In the genomic region with DNA sequence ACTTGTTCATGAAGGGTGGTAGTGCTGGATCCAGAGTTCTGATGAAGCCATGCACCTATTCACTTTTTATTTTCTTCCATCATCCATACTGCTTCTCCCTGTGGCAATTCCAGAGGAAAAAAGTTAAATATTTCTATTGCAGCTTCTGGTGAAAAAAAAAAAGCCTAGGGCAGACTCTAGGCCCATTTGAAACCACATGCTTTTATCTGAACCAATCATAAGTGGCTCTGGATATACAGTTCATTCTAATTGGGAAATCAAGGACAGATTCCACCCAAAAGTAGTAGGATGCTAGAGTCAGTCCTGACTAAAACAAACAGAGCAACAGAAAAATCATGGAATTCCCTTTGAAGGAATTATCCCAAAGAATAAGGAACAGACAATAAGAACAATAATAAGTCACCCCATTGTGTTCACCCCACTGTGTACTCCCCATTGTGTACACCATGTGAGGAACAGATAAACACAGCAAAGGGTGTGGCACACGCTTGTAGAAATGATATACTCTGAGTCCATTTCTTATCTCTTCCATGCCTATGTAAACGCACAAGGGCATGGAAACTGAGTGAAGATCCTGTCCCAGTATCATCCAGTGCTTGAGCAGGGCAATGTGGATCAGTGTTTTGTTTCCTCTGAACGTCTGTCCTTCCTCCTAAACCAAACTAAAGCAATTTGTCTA, we compare ENCODE assay signal across 26 mouse cellular contexts.
DNase-seq lines count a peak whose midpoint lies in the region; ATAC-seq lines count a peak whose summit lies in the region.
"Had no signal": no experiment of that assay in that cellular context is flagged by ENCODE, and none has a peak within 500 bp of the region (broad histone marks: within the 10 kb centered on the region; RNA-seq: fewer than 3 reads in every experiment).

No protein-coding gene starts in this region.

- H3K27me3 ChIP-seq in heart, embryonic 11.5 days (ENCODE audit: control insufficient read depth, insufficient read depth, low read length): no peaks in the 10 kb centered on the region
- no peaks in the 10 kb centered on the region for H3K27me3 ChIP-seq in liver, embryonic 11.5 days (replicated peaks; ENCODE audit: control insufficient read depth, insufficient read depth, low read length)
- no peaks in the 10 kb centered on the region for H3K27me3 ChIP-seq in liver, embryonic 16.5 days (ENCODE audit: control insufficient read depth, insufficient read depth, low read depth, low read length)
- H3K27me3 ChIP-seq: heart, embryonic 13.5 days; limb, embryonic 13.5 days had no signal

- DNase-seq in heart, adult 11 months: no peak
- no peak for DNase-seq in liver, embryonic 11.5 days (ENCODE audit: low spot score)
- no peak for DNase-seq in ovary, postnatal 36 days (ENCODE audit: low spot score)
- no peak for DNase-seq in lung, adult 18-20 months
- DNase-seq in kidney, adult 9 months: no peak
- DNase-seq: adrenal gland, adult 8-10 months; cerebellum, adult 8-10 months; cerebellum, postnatal 25 days; heart, postnatal 10 days; kidney, adult 2 months; kidney, postnatal 4 days; lung, embryonic 14.5 days; lung, postnatal 14 days; right cerebral cortex, adult 18-20 months; right cerebral cortex, postnatal 4 days had no signal

- no peak overlapping the region for H3K4me2 ChIP-seq in heart, embryonic 11.5 days
- H3K4me2 ChIP-seq in liver, embryonic 11.5 days: peak overlapping the region; percentile 29; the same call in 1 of the 2 replicates
- no peak overlapping the region for H3K4me2 ChIP-seq in liver, embryonic 16.5 days (ENCODE audit: low read depth, low read length)
- H3K4me2 ChIP-seq: heart, embryonic 13.5 days; limb, embryonic 13.5 days; lung, embryonic 14.5 days; midbrain, embryonic 11.5 days had no signal

- no peak overlapping the region for H3K4me3 ChIP-seq in heart, embryonic 11.5 days (ENCODE audit: low read depth, low read length)
- no peak overlapping the region for H3K4me3 ChIP-seq in liver, embryonic 11.5 days (ENCODE audit: low read depth, low read length)
- H3K4me3 ChIP-seq in liver, embryonic 16.5 days (ENCODE audit: low read depth, low read length): no peak overlapping the region
- H3K4me3 ChIP-seq: forebrain, embryonic 10.5 days; heart, embryonic 13.5 days; limb, embryonic 13.5 days had no signal

- peak; percentile 96 for ATAC-seq in heart, embryonic 11.5 days (replicated peaks; ENCODE audit: insufficient number of reproducible peaks, low FRiP score, low TSS enrichment)
- ATAC-seq in liver, embryonic 11.5 days (replicated peaks; ENCODE audit: low FRiP score): peak; percentile 99
- peak; percentile 99 for ATAC-seq in liver, embryonic 16.5 days (ENCODE audit: low read depth)
- ATAC-seq: forebrain, embryonic 16.5 days; hindbrain, embryonic 16.5 days; midbrain, embryonic 16.5 days had no signal

- H3K9ac ChIP-seq in heart, embryonic 11.5 days (ENCODE audit: low read depth, low read length): no peak overlapping the region
- H3K9ac ChIP-seq in liver, embryonic 11.5 days (ENCODE audit: low read depth, low read length): no peak overlapping the region
- no peak overlapping the region for H3K9ac ChIP-seq in liver, embryonic 16.5 days (ENCODE audit: low read depth, low read length)
- H3K9ac ChIP-seq: heart, embryonic 13.5 days; limb, embryonic 13.5 days; lung, embryonic 14.5 days had no signal

- 37% methylated on average over 3 of the region's 3 CpGs for WGBS in heart, embryonic 11.5 days (ENCODE audit: insufficient replicate concordance)
- 30% methylated on average over 3 of the region's 3 CpGs for WGBS in liver, embryonic 11.5 days
- WGBS in liver, embryonic 16.5 days (ENCODE audit: insufficient replicate concordance): 15% methylated on average over 3 of the region's 3 CpGs

- H3K4me1 ChIP-seq in heart, embryonic 11.5 days (ENCODE audit: control insufficient read depth, insufficient read depth, low read length): no peaks in the 10 kb centered on the region
- peaks cover 15% of the 10 kb centered on the region for H3K4me1 ChIP-seq in liver, embryonic 11.5 days (replicated peaks; ENCODE audit: control insufficient read depth, insufficient read depth, low read length)
- peaks cover 22% of the 10 kb centered on the region for H3K4me1 ChIP-seq in liver, embryonic 16.5 days (ENCODE audit: control insufficient read depth, low read depth, low read length)

- H3K27ac ChIP-seq in heart, embryonic 11.5 days (ENCODE audit: low read depth, low read length): peak overlapping the region; percentile 7; the same call in 1 of the 2 replicates
- H3K27ac ChIP-seq in liver, embryonic 11.5 days (ENCODE audit: low read depth, low read length): peak overlapping the region; percentile 6
- H3K27ac ChIP-seq in liver, embryonic 16.5 days (ENCODE audit: low read length): peak overlapping the region; percentile 41
- H3K27ac ChIP-seq: forebrain, embryonic 10.5 days; heart, embryonic 13.5 days; kidney, postnatal 0 days; limb, embryonic 13.5 days had no signal

- no peaks in the 10 kb centered on the region for H3K9me3 ChIP-seq in heart, embryonic 11.5 days (replicated peaks; ENCODE audit: control insufficient read depth, low read length)
- H3K9me3 ChIP-seq in liver, embryonic 11.5 days (ENCODE audit: control insufficient read depth, low read length): no peaks in the 10 kb centered on the region
- H3K9me3 ChIP-seq in liver, embryonic 16.5 days (replicated peaks; ENCODE audit: control insufficient read depth, low read length): no peaks in the 10 kb centered on the region
- H3K9me3 ChIP-seq: forebrain, embryonic 10.5 days; G1E; heart, embryonic 13.5 days; limb, embryonic 13.5 days had no signal

- H3K36me3 ChIP-seq in heart, embryonic 11.5 days (ENCODE audit: control insufficient read depth, insufficient read depth, low read length): no peaks in the 10 kb centered on the region
- no peaks in the 10 kb centered on the region for H3K36me3 ChIP-seq in liver, embryonic 11.5 days (ENCODE audit: control insufficient read depth, insufficient read depth, low read length)
- H3K36me3 ChIP-seq in liver, embryonic 16.5 days (ENCODE audit: control insufficient read depth, insufficient read depth): no peaks in the 10 kb centered on the region
- H3K36me3 ChIP-seq: forebrain, embryonic 10.5 days; G1E; heart, embryonic 13.5 days; limb, embryonic 13.5 days had no signal
